Mouse (Mus musculus) limb, embryonic 13.5 days (tissue): ENCODE data around the gene Gls. TPM values are rescaled to one million over a fixed set of nuclear protein-coding genes. Genes with fewer than 3 reads are reported as not detected.

ENCODE experiments used
- ATAC-seq: fragments of 200-750 bp; cut with Nextera tagmentation; 2 replicates; pipeline ENCODE4 v1.8.0; 2017; ENCODE audit warnings: low read depth, moderate number of reproducible peaks, moderate TSS enrichment; ENCODE audit not compliant: low FRiP score
- H3K27ac ChIP-seq: fragments of 300-500 bp; sonication (generic); 2 replicates; pipeline ENCODE4 v1.5.1; 2015; ENCODE audit warnings: inconsistent platforms, mild to moderate bottlenecking, moderate library complexity
- H3K27me3 ChIP-seq: fragments of 300-500 bp; sonication (generic); 2 replicates; pipeline ENCODE4 v1.6.1; 2015; ENCODE audit warnings: mild to moderate bottlenecking, inconsistent platforms
- H3K36me3 ChIP-seq: fragments of 300-500 bp; sonication (generic); 2 replicates; pipeline ENCODE4 v1.6.1; 2015; ENCODE audit warnings: inconsistent platforms, mild to moderate bottlenecking, moderate library complexity
- H3K4me1 ChIP-seq: fragments of 300-500 bp; sonication (generic); 2 replicates; pipeline ENCODE4 v1.6.1; 2015; ENCODE audit warnings: inconsistent platforms
- H3K4me2 ChIP-seq: fragments of 300-500 bp; sonication (generic); replicated peaks from 2 replicates; pipeline ENCODE4 v1.6.1; 2015; ENCODE audit warnings: inconsistent platforms, mild to moderate bottlenecking, moderate library complexity
- H3K4me3 ChIP-seq: fragments of 300-500 bp; sonication (generic); 2 replicates; pipeline ENCODE4 v1.5.1; 2015; ENCODE audit warnings: moderate library complexity, mild to moderate bottlenecking, inconsistent platforms
- H3K9ac ChIP-seq: fragments of 300-500 bp; sonication (generic); 2 replicates; pipeline ENCODE4 v1.6.1; 2015; ENCODE audit warnings: mild to moderate bottlenecking, inconsistent platforms
- H3K9me3 ChIP-seq: fragments of 300-500 bp; sonication (generic); 2 replicates; pipeline ENCODE4 v1.6.1; 2016; ENCODE audit warnings: inconsistent platforms
- WGBS: fragments of 180-500 bp; shearing (Covaris S2); methylation state at CpG from one replicate; pipeline ENCODE4 v1.1.7; 2015; 5-methylcytosine and 5-hydroxymethylcytosine counted together
- polyA plus RNA-seq: library from polyadenylated mRNA; unstranded; fragments of >200 nt; fragmentation: Nextera tagmentation; extraction: Ambion mirVana; gene quantifications from 2 replicates; pipeline ENCODE4 v1.2.1, GENCODE M21; 2015

Gene Gls
- polyA plus RNA-seq, 1 experiment from 2014 or later: 22.6 TPM

DNA sequence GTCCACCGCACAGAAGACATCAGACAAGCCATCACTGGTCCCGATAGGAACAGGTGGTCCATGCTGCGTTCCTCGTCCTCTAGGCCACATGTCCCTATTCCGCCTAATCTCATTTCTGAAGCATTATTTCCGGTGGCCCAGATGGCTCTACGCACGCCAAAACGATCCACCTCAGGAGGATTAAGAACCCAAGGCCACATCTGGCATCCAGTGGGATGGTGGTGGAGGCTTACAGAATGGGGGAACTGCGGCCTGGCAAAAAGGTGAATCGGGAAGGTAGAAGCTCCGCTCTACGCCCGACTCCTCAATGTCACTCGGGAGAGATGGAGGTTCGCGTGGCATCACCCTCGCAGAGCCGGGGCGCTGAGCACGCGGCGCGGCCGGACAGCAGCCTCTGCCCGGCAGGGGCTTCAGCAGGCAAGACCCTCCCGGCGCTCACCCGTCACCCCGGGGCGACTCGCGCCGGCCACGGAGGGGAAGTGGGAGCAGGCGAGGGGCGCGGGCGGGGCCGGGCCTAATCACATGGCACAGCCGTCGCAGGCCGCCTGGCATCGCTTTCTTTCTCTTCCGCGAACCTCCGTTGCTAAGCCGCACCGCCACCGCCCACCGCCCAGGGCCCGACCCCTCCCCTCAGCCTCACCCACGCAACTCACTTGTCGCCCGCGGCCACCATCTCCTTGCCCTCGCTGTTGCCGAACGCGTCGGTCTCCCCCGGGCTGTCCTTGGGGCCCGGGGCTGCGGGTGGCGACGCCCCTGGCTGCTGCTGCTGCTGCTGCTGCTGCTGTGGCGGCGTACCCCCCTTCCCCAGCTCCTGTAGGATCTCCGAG, 880 bp downstream of the Gls start:
- under 1% methylated on average over 55 of the region's 69 CpGs for WGBS
- peaks cover 19% of the 10 kb centered on the region for H3K4me1 ChIP-seq
- H3K9me3 ChIP-seq: no peaks in the 10 kb centered on the region
- H3K4me2 ChIP-seq: peak overlapping the region; percentile 85
- H3K27ac ChIP-seq: peak overlapping the region; percentile 94
- peak overlapping the region; percentile 96 for H3K4me3 ChIP-seq
- H3K9ac ChIP-seq: peak overlapping the region; percentile 94
- H3K36me3 ChIP-seq: no peaks in the 10 kb centered on the region
- peak; percentile 4; the same call in 1 of the 2 replicates for ATAC-seq
- H3K27me3 ChIP-seq: no peaks in the 10 kb centered on the region

DNA sequence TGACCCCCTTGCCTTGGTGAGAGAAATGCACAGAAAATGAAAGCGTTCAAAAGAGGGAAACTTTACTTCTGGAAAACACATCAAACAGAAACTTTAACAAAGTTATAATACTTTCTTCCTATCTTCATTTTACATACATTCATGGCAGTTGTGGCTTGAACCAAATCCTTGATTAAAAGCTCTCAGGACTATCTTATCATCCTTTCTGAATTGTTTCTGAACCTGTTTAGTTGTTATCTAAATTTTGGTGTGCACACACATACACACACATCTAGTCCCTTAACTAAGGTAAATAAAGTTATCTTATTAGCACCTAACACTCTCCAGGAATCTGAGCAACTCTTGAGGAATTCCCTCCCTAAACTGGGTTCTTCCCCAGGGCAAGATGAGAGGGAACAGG, 2.6 kb downstream of the Gls start:
- Histone ChIP-seq H3K27ac (no peak overlapping the region), H3K4me2 (peak overlapping the region; percentile 85), H3K4me1 (peaks cover 24% of the 10 kb centered on the region), H3K9ac (no peak overlapping the region), H3K36me3 (no peaks in the 10 kb centered on the region), H3K9me3 (no peaks in the 10 kb centered on the region), H3K27me3 (no peaks in the 10 kb centered on the region), H3K4me3 (no peak overlapping the region)
- no peak for ATAC-seq
- 64% methylated on average over 1 of the region's 1 CpGs for WGBS

DNA sequence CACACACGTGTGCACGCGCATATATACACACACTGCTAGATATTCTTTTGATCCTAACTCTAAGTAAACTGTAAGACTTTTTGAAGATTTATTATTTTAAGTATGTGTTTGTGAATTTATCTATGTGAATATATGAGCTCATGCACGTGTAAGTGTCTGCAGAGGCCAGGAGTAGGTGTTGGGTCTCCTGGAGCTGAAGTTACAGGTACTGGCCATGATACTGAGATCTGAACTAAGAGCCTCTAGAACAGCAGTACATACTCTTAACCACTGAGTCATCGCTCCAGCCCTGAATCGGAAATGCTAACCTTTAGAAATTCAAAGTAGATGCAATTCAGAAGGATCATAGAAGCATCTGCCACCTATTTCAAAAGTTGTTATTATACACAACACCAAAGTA, 4.9 kb downstream of the Gls start:
- WGBS: 85% methylated on average over 6 of the region's 6 CpGs
- Histone ChIP-seq H3K4me2 (no peak overlapping the region), H3K4me3 (no peak overlapping the region), H3K36me3 (no peaks in the 10 kb centered on the region), H3K27ac (no peak overlapping the region), H3K4me1 (peaks cover 28% of the 10 kb centered on the region), H3K9me3 (no peaks in the 10 kb centered on the region), H3K27me3 (no peaks in the 10 kb centered on the region), H3K9ac (no peak overlapping the region)
- no peak for ATAC-seq

DNA sequence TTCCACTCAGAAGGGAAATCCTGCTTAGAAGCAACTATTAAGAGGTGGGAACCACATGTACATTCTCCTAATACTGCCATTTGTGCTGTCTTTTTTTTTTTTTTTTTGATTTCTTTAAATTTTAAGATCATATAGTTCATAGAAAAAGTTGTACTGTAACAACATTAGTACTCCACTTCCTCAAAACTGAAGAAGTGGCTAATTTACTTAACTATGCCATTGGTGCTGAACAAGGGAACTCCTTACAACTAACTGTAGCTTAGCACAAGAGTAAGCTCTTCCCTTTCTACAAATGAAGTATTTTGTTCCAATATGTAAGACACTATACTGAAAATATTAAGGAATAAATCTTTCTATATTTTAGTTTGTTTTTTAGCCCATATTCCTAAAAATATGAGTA, 6.6 kb downstream of the Gls start:
- H3K36me3 ChIP-seq: no peaks in the 10 kb centered on the region
- no peak overlapping the region for H3K4me3 ChIP-seq
- H3K9me3 ChIP-seq: no peaks in the 10 kb centered on the region
- H3K9ac ChIP-seq: no peak overlapping the region
- peaks cover 23% of the 10 kb centered on the region for H3K4me1 ChIP-seq
- H3K27me3 ChIP-seq: no peaks in the 10 kb centered on the region
- no peak for ATAC-seq
- H3K27ac ChIP-seq: no peak overlapping the region
- no peak overlapping the region for H3K4me2 ChIP-seq

DNA sequence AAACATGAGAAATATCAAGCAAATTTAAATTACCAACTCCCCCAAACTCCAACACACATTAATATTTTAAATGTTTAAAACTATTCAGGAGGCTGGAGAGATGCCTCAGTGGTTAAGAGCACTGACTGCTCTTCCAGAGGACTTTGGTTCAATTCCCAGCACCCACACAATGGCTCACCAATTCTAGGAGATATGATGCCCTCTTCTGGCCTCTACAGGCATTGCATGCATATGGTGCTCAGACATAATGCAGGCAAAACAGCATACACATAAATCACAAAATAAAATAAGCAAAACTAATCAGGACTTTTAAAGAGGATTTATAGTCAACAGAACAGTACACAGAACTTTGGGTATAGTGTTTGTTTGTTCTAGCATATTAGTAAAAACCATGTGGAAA, 16.3 kb downstream of the Gls start:
- Histone ChIP-seq H3K36me3 (peaks cover 7% of the 10 kb centered on the region), H3K27me3 (no peaks in the 10 kb centered on the region), H3K4me1 (no peaks in the 10 kb centered on the region), H3K9me3 (no peaks in the 10 kb centered on the region), H3K27ac (no peak overlapping the region), H3K4me2 (no peak overlapping the region), H3K9ac (no peak overlapping the region), H3K4me3 (no peak overlapping the region)
- ATAC-seq: no peak

DNA sequence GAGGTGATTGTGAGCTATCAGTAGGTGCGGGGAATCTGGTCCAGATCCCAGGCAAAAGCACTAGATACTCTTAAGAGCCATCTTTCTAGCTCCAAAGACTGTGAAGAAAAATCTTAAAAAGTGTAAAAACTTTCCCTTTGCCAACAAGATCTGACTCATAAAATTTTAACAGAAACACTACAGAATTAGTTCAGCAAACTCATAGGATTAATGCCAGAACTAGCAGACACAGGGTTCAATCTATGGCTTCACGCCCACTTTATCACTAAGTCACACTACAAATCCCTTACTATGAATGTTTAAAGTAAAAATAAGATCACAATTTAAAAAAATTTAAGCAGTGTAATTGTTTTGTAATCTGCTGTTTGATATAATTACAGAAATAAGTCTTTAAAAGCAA, 50.0 kb downstream of the Gls start:
- no peak overlapping the region for H3K9ac ChIP-seq
- H3K4me1 ChIP-seq: 0 out of 2 replicates have a peak, but pooled peaks cover 3% of the 10 kb centered on the region
- no peak overlapping the region for H3K27ac ChIP-seq
- no peak overlapping the region for H3K4me2 ChIP-seq
- WGBS: 86% methylated on average over 2 of the region's 2 CpGs
- no peak for ATAC-seq
- H3K27me3 ChIP-seq: no peaks in the 10 kb centered on the region
- no peaks in the 10 kb centered on the region for H3K9me3 ChIP-seq
- H3K36me3 ChIP-seq: peaks cover 5% of the 10 kb centered on the region; the same call in 1 of the 2 replicates
- no peak overlapping the region for H3K4me3 ChIP-seq

DNA sequence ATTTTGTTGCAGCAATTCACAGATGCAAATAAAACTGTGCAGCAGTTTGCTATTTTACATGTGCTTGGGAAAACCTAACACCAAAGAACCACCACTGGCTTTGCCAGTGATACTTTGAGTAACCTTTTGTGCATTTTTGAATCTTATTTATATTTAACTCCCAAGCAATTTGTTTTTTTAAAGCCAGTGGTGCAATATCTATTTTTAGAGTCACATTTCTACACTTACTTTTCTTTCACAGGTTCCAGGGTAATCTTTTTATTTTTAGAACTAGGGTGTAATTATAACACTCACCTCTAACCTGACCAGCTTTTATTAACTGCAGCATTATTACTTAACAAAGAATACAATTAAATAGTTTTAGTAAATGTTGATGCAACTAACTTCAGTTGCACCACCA, 51.0 kb downstream of the Gls start:
- Histone ChIP-seq H3K27ac (no peak overlapping the region), H3K9ac (no peak overlapping the region), H3K4me2 (no peak overlapping the region), H3K36me3 (no peaks in the 10 kb centered on the region), H3K9me3 (no peaks in the 10 kb centered on the region), H3K27me3 (no peaks in the 10 kb centered on the region), H3K4me1 (peaks cover 8% of the 10 kb centered on the region), H3K4me3 (no peak overlapping the region)
- no peak for ATAC-seq

DNA sequence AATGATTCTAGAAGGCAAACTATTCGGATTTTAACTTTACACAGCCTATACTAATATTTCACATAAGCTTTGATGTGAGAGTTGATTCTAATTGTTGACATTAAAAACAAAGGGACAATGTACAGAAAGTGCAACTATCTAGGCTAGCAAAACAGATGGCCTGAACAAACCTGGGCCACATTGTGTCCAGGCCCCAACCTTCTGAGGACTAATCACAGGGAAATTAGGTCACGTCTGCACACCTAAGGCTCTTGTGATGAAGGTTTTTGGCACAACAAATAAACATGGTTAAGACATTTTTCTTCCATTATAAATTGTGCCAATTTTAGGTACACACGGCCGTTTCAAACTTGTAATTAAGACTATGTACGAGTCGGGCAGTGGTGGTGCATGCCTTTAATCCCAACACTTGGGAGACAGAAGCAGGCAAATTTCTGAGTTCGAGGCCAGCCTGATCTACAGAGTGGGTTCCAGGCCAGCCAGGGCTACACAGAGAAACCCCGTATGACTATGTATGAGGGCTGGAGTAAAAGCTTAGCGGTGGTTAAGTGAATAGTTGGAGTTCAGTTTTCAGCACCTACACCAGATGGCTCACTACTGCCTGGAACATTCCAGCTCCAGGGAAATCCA, 53.0 kb downstream of the Gls start:
- Histone ChIP-seq H3K9me3 (no peaks in the 10 kb centered on the region), H3K4me2 (no peak overlapping the region), H3K27me3 (no peaks in the 10 kb centered on the region), H3K27ac (no peak overlapping the region), H3K4me1 (peaks cover 25% of the 10 kb centered on the region), H3K4me3 (no peak overlapping the region), H3K9ac (no peak overlapping the region), H3K36me3 (no peaks in the 10 kb centered on the region)
- 88% methylated on average over 9 of the region's 9 CpGs for WGBS
- no peak for ATAC-seq

DNA sequence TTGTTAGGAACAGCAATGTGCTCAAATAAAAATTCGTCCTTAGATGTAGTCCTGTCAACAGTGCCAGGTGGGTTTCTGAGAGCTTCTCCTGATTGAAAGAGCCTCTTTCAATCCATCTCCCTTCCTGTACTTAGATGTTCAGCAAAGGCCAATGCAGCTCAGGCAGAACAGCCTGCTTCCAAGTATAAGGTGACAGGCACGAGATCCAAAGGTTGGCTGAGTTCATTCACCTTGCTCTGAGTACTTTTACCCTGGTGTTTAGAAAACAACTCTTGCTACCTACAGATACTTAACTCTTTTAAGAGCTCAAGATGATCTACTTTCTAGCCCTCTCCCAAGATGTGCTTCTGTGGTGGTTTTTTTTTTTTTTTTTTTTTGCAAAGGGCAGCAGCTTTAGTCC, 56.0 kb downstream of the Gls start:
- H3K4me3 ChIP-seq: no peak overlapping the region
- H3K4me2 ChIP-seq: no peak overlapping the region
- H3K27me3 ChIP-seq: no peaks in the 10 kb centered on the region
- no peak overlapping the region for H3K9ac ChIP-seq
- H3K36me3 ChIP-seq: no peaks in the 10 kb centered on the region
- H3K4me1 ChIP-seq: peaks cover 25% of the 10 kb centered on the region
- H3K9me3 ChIP-seq: no peaks in the 10 kb centered on the region
- 48% methylated on average over 2 of the region's 2 CpGs for WGBS
- H3K27ac ChIP-seq: no peak overlapping the region
- ATAC-seq: no peak

DNA sequence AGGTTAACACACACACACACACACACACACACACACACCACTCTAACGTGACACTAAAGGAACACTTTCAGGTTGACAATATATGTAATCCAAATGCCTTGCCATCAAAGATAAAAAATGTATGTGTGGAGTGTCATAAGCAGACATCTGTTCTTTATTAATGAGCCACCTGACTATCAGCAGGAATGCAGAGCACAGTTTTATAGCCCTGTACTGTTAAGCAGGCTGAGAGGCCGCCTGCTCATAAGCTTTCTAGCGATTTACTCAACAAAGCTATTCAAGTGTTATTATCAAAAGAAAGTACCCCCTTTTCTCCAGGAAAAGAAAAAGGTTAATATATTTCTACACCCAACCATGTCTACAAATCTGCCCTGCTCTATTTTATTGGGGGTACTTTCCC, 57.0 kb downstream of the Gls start:
- Histone ChIP-seq H3K36me3 (no peaks in the 10 kb centered on the region), H3K4me3 (no peak overlapping the region), H3K27me3 (no peaks in the 10 kb centered on the region), H3K9ac (no peak overlapping the region), H3K4me2 (no peak overlapping the region), H3K27ac (no peak overlapping the region; the same call in 1 of the 2 replicates), H3K9me3 (no peaks in the 10 kb centered on the region), H3K4me1 (peaks cover 22% of the 10 kb centered on the region)
- 11% methylated on average over 3 of the region's 3 CpGs for WGBS
- peak; percentile 57; the same call in 1 of the 2 replicates for ATAC-seq

DNA sequence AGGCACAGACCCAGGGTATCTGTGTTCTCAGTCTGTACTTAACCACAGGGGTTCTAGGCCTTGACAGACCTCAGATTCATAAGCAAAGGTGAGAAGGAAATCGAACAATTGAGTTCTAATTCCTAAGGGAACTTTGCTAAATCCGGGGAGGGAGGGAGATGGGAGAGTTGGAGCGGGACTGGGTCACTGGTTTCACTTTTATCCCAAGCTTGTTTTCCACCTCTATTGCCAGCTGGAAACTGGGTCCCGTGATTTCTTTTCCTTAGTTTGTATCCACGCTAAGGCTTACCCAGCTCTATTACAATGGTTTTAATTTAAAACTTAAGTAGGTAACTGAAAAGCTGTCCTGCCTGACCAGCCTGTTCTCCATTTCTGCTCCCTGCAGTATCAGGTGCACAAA, 57.7 kb downstream of the Gls start:
- H3K4me1 ChIP-seq: peaks cover 22% of the 10 kb centered on the region
- H3K9me3 ChIP-seq: no peaks in the 10 kb centered on the region
- no peak for ATAC-seq
- H3K4me3 ChIP-seq: no peak overlapping the region
- H3K9ac ChIP-seq: no peak overlapping the region
- H3K36me3 ChIP-seq: no peaks in the 10 kb centered on the region
- H3K27ac ChIP-seq: no peak overlapping the region
- no peaks in the 10 kb centered on the region for H3K27me3 ChIP-seq
- WGBS: 47% methylated on average over 5 of the region's 5 CpGs
- H3K4me2 ChIP-seq: no peak overlapping the region

DNA sequence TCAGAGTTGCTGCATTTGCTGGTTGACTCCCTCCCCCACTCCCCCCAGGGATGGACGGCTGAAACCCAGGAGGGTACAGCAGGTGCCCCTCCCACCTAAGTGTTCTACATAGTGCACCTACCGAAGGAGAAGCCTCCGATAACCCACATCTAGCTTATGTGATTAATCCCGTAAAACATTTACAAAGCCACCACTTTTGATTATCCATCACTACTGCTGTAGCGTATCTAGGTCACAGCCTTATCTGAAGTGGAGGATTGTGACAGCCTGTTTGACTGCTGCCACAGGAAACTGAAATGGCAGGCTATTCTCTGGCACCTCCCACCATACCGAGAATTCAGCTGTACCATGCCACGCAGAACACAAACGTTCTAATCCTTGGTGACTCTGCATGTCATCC, 61.8 kb downstream of the Gls start:
- Histone ChIP-seq H3K9ac (no peak overlapping the region), H3K9me3 (no peaks in the 10 kb centered on the region), H3K27me3 (no peaks in the 10 kb centered on the region), H3K36me3 (no peaks in the 10 kb centered on the region), H3K4me3 (no peak overlapping the region), H3K27ac (no peak overlapping the region), H3K4me1 (peaks cover 18% of the 10 kb centered on the region), H3K4me2 (no peak overlapping the region)
- 80% methylated on average over 8 of the region's 8 CpGs for WGBS
- ATAC-seq: no peak

DNA sequence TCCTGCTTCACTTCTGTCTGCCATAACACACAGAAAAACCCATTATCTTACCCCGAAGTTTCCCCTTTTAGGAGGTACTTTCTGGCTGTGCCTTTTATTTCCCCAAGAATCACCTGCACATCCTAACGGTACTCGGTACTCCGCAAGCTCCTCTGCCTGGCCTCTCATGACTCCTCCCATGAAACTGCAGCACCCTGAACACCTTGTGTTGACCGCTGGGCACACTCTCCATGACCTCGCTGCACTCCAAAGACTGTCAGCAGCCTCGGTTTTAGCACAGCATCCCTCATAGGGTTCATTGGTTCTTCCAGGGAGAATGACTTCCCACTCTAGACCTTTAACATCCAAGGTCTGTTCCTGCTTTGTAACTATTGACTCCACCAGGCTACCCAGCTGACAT, 62.3 kb downstream of the Gls start:
- ATAC-seq: no peak
- H3K27me3 ChIP-seq: no peaks in the 10 kb centered on the region
- WGBS: 77% methylated on average over 7 of the region's 7 CpGs
- H3K36me3 ChIP-seq: no peaks in the 10 kb centered on the region
- no peak overlapping the region for H3K9ac ChIP-seq
- no peak overlapping the region for H3K4me2 ChIP-seq
- H3K4me1 ChIP-seq: peaks cover 12% of the 10 kb centered on the region
- no peaks in the 10 kb centered on the region for H3K9me3 ChIP-seq
- no peak overlapping the region for H3K27ac ChIP-seq
- H3K4me3 ChIP-seq: no peak overlapping the region
